Mouse (Mus musculus) myocyte (in vitro differentiated cells): ENCODE results near the gene Gm5737.

ENCODE experiments used
- E2F4 ChIP-seq: IDR thresholded peaks from one replicate; pipeline ENCODE4 v1.6.1; 2011; ENCODE audit warnings: mild to moderate bottlenecking, control low read depth, moderate library complexity; ENCODE audit not compliant: insufficient read depth
- MAX ChIP-seq: IDR thresholded peaks from one replicate; pipeline ENCODE4 v1.6.1; 2011; ENCODE audit warnings: low read depth, mild to moderate bottlenecking, control low read depth
- MYOD1 ChIP-seq, 3 experiments: IDR thresholded peaks; one replicate each; pipeline ENCODE4 v1.6.1; 2011; ENCODE audit warnings: control low read depth in 2 of 3, low read depth in 2 of 3, mild to moderate bottlenecking in 2 of 3, moderate library complexity in 1 of 3; ENCODE audit not compliant: insufficient read length in 2 of 3, control insufficient read depth in 1 of 3
- POLR2A ChIP-seq: IDR thresholded peaks from one replicate; pipeline ENCODE4 v1.6.1; 2011; ENCODE audit warnings: low read depth, mild to moderate bottlenecking, control low read depth, moderate library complexity; ENCODE audit not compliant: insufficient read length
- SRF ChIP-seq: IDR thresholded peaks from one replicate; pipeline ENCODE4 v1.6.1; 2011; ENCODE audit warnings: low read depth; ENCODE audit not compliant: control insufficient read depth, insufficient read length
- TCF12 ChIP-seq: IDR thresholded peaks from one replicate; pipeline ENCODE4 v1.6.1; 2011; ENCODE audit warnings: mild to moderate bottlenecking, control low read depth; ENCODE audit not compliant: poor library complexity, insufficient read depth, severe bottlenecking
- USF1 ChIP-seq: IDR thresholded peaks from one replicate; pipeline ENCODE4 v1.6.1; 2011; ENCODE audit warnings: low read depth, mild to moderate bottlenecking, control low read depth, moderate library complexity

- no peak for TF ChIP-seq MAX
- no peak for TF ChIP-seq POLR2A
- no peak for TF ChIP-seq USF1
- peak in 1 of 3 experiments; percentile 54 for TF ChIP-seq MYOD1 (IDR thresholded peaks at IDR 0.05; ENCODE audit: control insufficient read depth in 1 of 3, insufficient read length in 2 of 3, low read depth in 2 of 3)
- peak; percentile 36 for TF ChIP-seq SRF
- TF ChIP-seq TCF12 = no peak
- no peak for TF ChIP-seq E2F4
These were observed 53.7 kb downstream of the Gm5737 start for GRCm38 (mm10) chr7:120865832-120866231.
